Mouse (Mus musculus): Measurements from ENCODE around the gene Dpy30.

- TF ChIP-seq POLR2A (IDR thresholded peaks at IDR 0.05; ENCODE audit: insufficient read length, low read depth), result no peak
- TF ChIP-seq POLR2AphosphoS2 (IDR thresholded peaks at IDR 0.05; ENCODE audit: insufficient read length, low read depth), result no peak
Measured at GRCm38 (mm10) chr17:74284397-74285115, 39.2 kb downstream of the Dpy30 start.
